Mouse (Mus musculus) brain, embryonic 14.5 days (tissue): Measurements from ENCODE around the gene Mum1.

ENCODE experiments used
- CTCF ChIP-seq: fragments of 200-500 bp; IDR thresholded peaks from 2 replicates; pipeline ENCODE4 v1.5.1; 2012; ENCODE audit warnings: inconsistent platforms, mild to moderate bottlenecking, moderate library complexity, borderline replicate concordance; ENCODE audit not compliant: insufficient read depth, insufficient read length; ENCODE audit errors: extremely low read depth
- POLR2A ChIP-seq: fragments of 200-500 bp; IDR thresholded peaks from 2 replicates; pipeline ENCODE4 v1.6.1; 2012; ENCODE audit warnings: mild to moderate bottlenecking, inconsistent platforms, borderline replicate concordance; ENCODE audit not compliant: poor library complexity, insufficient read depth, insufficient read length, severe bottlenecking; ENCODE audit errors: extremely low read depth

DNA sequence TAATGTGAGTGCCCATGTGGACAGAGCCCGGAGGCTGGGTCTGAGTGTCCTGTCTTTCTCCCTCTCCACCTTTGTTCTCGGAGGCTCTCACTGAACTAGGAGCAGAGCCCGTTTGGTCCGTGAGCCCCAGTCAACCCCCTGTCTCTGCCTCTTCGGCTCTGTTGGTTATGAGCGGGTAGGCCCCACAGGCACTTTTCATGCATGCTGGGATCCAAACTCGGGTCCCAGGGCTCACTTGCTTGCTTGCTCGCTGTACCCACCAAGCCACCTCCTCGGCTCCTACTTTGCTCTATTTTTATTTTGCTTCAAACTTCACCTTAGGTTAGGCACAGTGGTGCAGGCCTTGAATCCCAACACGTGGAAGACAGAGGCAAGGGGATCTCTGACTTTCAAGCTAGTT is 38.5 kb upstream of the Mum1 start:
- no peak for TF ChIP-seq POLR2A
- TF ChIP-seq CTCF, result no peak
